Mouse (Mus musculus) thymus, adult 2 months (tissue): ENCODE measurements around the gene Cd80. TPM values are rescaled to one million over a fixed set of nuclear protein-coding genes. Genes with fewer than 3 reads are reported as not detected.

ENCODE experiments used
- DNase-seq: peaks from one replicate; pipeline ENCODE4 v3.0.0; 2021
- H3K27ac ChIP-seq: fragments of 200-500 bp; 2 replicates; pipeline ENCODE4 v1.5.1; 2012; ENCODE audit warnings: low read length, control low read depth; ENCODE audit not compliant: control insufficient read depth, insufficient read depth
- H3K27me3 ChIP-seq: fragments of 200-500 bp; 2 replicates; pipeline ENCODE4 v1.6.1; 2012; ENCODE audit warnings: mild to moderate bottlenecking, low read length, moderate library complexity, mixed read lengths; ENCODE audit not compliant: control insufficient read depth, insufficient read depth
- H3K36me3 ChIP-seq: fragments of 200-500 bp; 2 replicates; pipeline ENCODE4 v1.6.1; 2012; ENCODE audit warnings: mild to moderate bottlenecking, low read length, moderate library complexity; ENCODE audit not compliant: control insufficient read depth, insufficient read depth
- H3K4me1 ChIP-seq: fragments of 200-500 bp; replicated peaks from 2 replicates; pipeline ENCODE4 v1.6.1; 2012; ENCODE audit warnings: low read length; ENCODE audit not compliant: control insufficient read depth, insufficient read depth
- H3K4me3 ChIP-seq: fragments of 200-500 bp; 2 replicates; pipeline ENCODE4 v1.5.1; 2012; ENCODE audit warnings: mild to moderate bottlenecking, low read length, control low read depth, moderate library complexity; ENCODE audit not compliant: control insufficient read depth, insufficient read depth
- CTCF ChIP-seq: fragments of 200-500 bp; IDR thresholded peaks from 2 replicates; pipeline ENCODE4 v1.5.1; 2012; ENCODE audit warnings: mild to moderate bottlenecking, control low read depth, low read length, moderate library complexity, borderline replicate concordance; ENCODE audit not compliant: control insufficient read depth, poor library complexity, insufficient read depth; ENCODE audit errors: extremely low read depth
- POLR2A ChIP-seq: fragments of 200-500 bp; IDR thresholded peaks from 2 replicates; pipeline ENCODE4 v1.6.1; 2012; ENCODE audit warnings: mild to moderate bottlenecking, low read length, control low read depth, moderate library complexity; ENCODE audit not compliant: control insufficient read depth, poor library complexity, insufficient read depth; ENCODE audit errors: extremely low read depth
- WGBS: fragments of 180-500 bp; shearing (Covaris S2); methylation state at CpG from one replicate; pipeline ENCODE4 v1.1.7; 2018; 5-methylcytosine and 5-hydroxymethylcytosine counted together
- polyA plus RNA-seq: library from polyadenylated mRNA; depleted of rRNA; stranded (reverse); fragments of >200 nt; gene quantifications from 2 replicates; pipeline ENCODE4 v1.2.3, GENCODE M21; 2012

Gene Cd80
- polyA plus RNA-seq, 1 experiment, result 5.2 TPM

GRCm38 (mm10) chr16:38425799-38426198 lies 29.6 kb upstream of the Cd80 start:
- H3K4me3 ChIP-seq, result no peak overlapping the region
- H3K27me3 ChIP-seq, result no peaks in the 10 kb centered on the region
- TF ChIP-seq CTCF (no peak), POLR2A (no peak)
- H3K27ac ChIP-seq, result no peak overlapping the region
- H3K4me1 ChIP-seq, result no peaks in the 10 kb centered on the region
- no peaks in the 10 kb centered on the region for H3K36me3 ChIP-seq
- 88% methylated on average over 1 of the region's 1 CpGs for WGBS
- DNase-seq, result no peak

GRCm38 (mm10) chr16:38431446-38432185 lies 23.7 kb upstream of the Cd80 start:
- no peaks in the 10 kb centered on the region for H3K27me3 ChIP-seq
- H3K36me3 ChIP-seq, result no peaks in the 10 kb centered on the region
- WGBS, result 85% methylated on average over 13 of the region's 13 CpGs
- H3K27ac ChIP-seq, result no peak overlapping the region
- no peak for DNase-seq
- H3K4me1 ChIP-seq, result no peaks in the 10 kb centered on the region
- H3K4me3 ChIP-seq, result no peak overlapping the region
- no peak for TF ChIP-seq POLR2A

- H3K27ac ChIP-seq, result no peak within 1 kb of the TSS
- H3K4me1 ChIP-seq, result no peaks in the 10 kb centered on the region
- WGBS, result 88% methylated on average over 11 of the region's 11 CpGs
- H3K36me3 ChIP-seq, result no peaks in the 10 kb centered on the region
- no peak for DNase-seq
- H3K27me3 ChIP-seq, result no peaks in the 10 kb centered on the region
- TF ChIP-seq CTCF, result no peak
- TF ChIP-seq POLR2A, result no peak
- H3K4me3 ChIP-seq, result no peak within 1 kb of the TSS
Observed at GRCm38 (mm10) chr16:38432498-38433425, 22.6 kb upstream of the Cd80 start, which contains the start of gene Pla1a. Gene Pla1a (minus strand): TSS chr16:38433145.

- WGBS, result 92% methylated on average over 8 of the region's 8 CpGs
- no peaks in the 10 kb centered on the region for H3K27me3 ChIP-seq
- H3K4me1 ChIP-seq, result no peaks in the 10 kb centered on the region
- TF ChIP-seq POLR2A, result no peak
- no peak for TF ChIP-seq CTCF
- DNase-seq, result no peak
- H3K36me3 ChIP-seq, result no peaks in the 10 kb centered on the region
- no peak overlapping the region for H3K4me3 ChIP-seq
- no peak overlapping the region for H3K27ac ChIP-seq
Observed at GRCm38 (mm10) chr16:38433514-38433913, 21.8 kb upstream of the Cd80 start.

- no peak for DNase-seq
- Histone ChIP-seq H3K4me1 (no peaks in the 10 kb centered on the region), H3K4me3 (no peak overlapping the region), H3K27ac (no peak overlapping the region), H3K27me3 (no peaks in the 10 kb centered on the region), H3K36me3 (no peaks in the 10 kb centered on the region)
- no peak for TF ChIP-seq CTCF
- no peak for TF ChIP-seq POLR2A
- WGBS, result 90% methylated on average over 4 of the region's 4 CpGs
Observed at GRCm38 (mm10) chr16:38434295-38434795, 21.0 kb upstream of the Cd80 start.

- Histone ChIP-seq H3K36me3 (no peaks in the 10 kb centered on the region), H3K4me1 (no peaks in the 10 kb centered on the region), H3K4me3 (no peak overlapping the region), H3K27ac (no peak overlapping the region), H3K27me3 (no peaks in the 10 kb centered on the region)
- no peak for DNase-seq
- no peak for TF ChIP-seq POLR2A
- no peak for TF ChIP-seq CTCF
- WGBS, result 97% methylated on average over 1 of the region's 1 CpGs
Observed at GRCm38 (mm10) chr16:38439190-38439589, 16.2 kb upstream of the Cd80 start.
